Mouse (Mus musculus) limb, embryonic 13.5 days (tissue): ENCODE results near the gene Cyth1. TPM values are rescaled to one million over a fixed set of nuclear protein-coding genes. Genes with fewer than 3 reads are reported as not detected.

Experiments
- ATAC-seq: fragments of 200-750 bp; cut with Nextera tagmentation; 2 replicates; pipeline ENCODE4 v1.8.0; 2017; ENCODE audit warnings: low read depth, moderate number of reproducible peaks, moderate TSS enrichment; ENCODE audit not compliant: low FRiP score
- H3K27ac ChIP-seq: fragments of 300-500 bp; sonication (generic); 2 replicates; pipeline ENCODE4 v1.5.1; 2015; ENCODE audit warnings: inconsistent platforms, mild to moderate bottlenecking, moderate library complexity
- H3K27me3 ChIP-seq: fragments of 300-500 bp; sonication (generic); 2 replicates; pipeline ENCODE4 v1.6.1; 2015; ENCODE audit warnings: mild to moderate bottlenecking, inconsistent platforms
- H3K36me3 ChIP-seq: fragments of 300-500 bp; sonication (generic); 2 replicates; pipeline ENCODE4 v1.6.1; 2015; ENCODE audit warnings: inconsistent platforms, mild to moderate bottlenecking, moderate library complexity
- H3K4me1 ChIP-seq: fragments of 300-500 bp; sonication (generic); 2 replicates; pipeline ENCODE4 v1.6.1; 2015; ENCODE audit warnings: inconsistent platforms
- H3K4me2 ChIP-seq: fragments of 300-500 bp; sonication (generic); replicated peaks from 2 replicates; pipeline ENCODE4 v1.6.1; 2015; ENCODE audit warnings: inconsistent platforms, mild to moderate bottlenecking, moderate library complexity
- H3K4me3 ChIP-seq: fragments of 300-500 bp; sonication (generic); 2 replicates; pipeline ENCODE4 v1.5.1; 2015; ENCODE audit warnings: moderate library complexity, mild to moderate bottlenecking, inconsistent platforms
- H3K9ac ChIP-seq: fragments of 300-500 bp; sonication (generic); 2 replicates; pipeline ENCODE4 v1.6.1; 2015; ENCODE audit warnings: mild to moderate bottlenecking, inconsistent platforms
- H3K9me3 ChIP-seq: fragments of 300-500 bp; sonication (generic); 2 replicates; pipeline ENCODE4 v1.6.1; 2016; ENCODE audit warnings: inconsistent platforms
- WGBS: fragments of 180-500 bp; shearing (Covaris S2); methylation state at CpG from one replicate; pipeline ENCODE4 v1.1.7; 2015; 5-methylcytosine and 5-hydroxymethylcytosine counted together
- polyA plus RNA-seq: library from polyadenylated mRNA; unstranded; fragments of >200 nt; fragmentation: Nextera tagmentation; extraction: Ambion mirVana; gene quantifications from 2 replicates; pipeline ENCODE4 v1.2.1, GENCODE M21; 2015

Gene Cyth1
- polyA plus RNA-seq, 1 experiment from 2014 or later, result 15.9 TPM

DNA sequence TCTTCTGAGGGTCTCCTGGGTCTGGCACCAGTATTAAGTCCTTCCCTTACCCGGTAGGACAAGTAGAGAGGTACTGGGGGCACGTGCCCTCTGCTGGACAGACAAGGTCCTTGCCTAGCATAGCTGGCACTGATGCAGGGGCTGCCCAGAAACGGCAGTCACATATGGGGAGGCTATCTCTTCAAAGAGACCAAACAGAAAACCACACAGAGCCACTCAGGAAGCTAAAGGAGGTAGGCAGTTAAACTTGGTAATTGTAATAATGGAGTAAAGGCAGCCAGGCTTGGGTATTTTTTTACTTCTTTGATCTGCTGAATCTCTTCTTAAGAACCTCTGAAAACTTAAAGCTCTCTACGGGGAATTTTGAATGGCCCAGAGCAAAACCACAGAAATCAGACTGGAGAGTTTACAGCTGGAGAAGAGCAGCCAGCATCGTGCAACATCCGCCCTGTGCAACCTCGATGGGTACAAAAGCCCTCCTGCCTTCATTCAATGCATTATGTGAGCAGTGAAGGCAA is 16.0 kb downstream of the Cyth1 start:
- H3K9me3 ChIP-seq, result no peaks in the 10 kb centered on the region
- H3K27ac ChIP-seq, result no peak overlapping the region
- H3K27me3 ChIP-seq, result no peaks in the 10 kb centered on the region
- H3K4me1 ChIP-seq, result peaks cover 37% of the 10 kb centered on the region
- WGBS, result 34% methylated on average over 7 of the region's 7 CpGs
- no peaks in the 10 kb centered on the region for H3K36me3 ChIP-seq
- no peak overlapping the region for H3K9ac ChIP-seq
- H3K4me2 ChIP-seq, result no peak overlapping the region
- H3K4me3 ChIP-seq, result no peak overlapping the region
- ATAC-seq, result no peak

DNA sequence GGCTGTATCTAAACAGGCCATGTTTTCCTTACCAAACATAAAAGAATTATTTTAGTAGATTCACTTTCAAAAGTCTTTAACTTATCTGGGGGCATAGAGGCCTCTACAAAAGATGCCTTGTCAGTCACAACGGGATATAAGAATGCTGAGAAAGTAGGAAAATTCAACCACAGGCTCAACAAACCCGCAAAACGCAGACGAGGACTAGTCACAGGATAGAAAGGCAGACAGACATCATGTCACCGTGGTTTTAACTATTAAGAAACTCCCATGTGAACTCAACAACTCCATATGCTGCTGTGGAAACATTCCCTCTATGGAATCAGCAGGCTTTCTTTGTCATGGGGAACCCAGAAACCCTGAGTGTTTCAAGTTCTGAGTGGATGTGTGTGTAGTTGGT is 18.5 kb downstream of the Cyth1 start:
- Histone ChIP-seq H3K4me1 (peaks cover 45% of the 10 kb centered on the region), H3K36me3 (no peaks in the 10 kb centered on the region), H3K27me3 (no peaks in the 10 kb centered on the region), H3K9ac (no peak overlapping the region), H3K27ac (no peak overlapping the region), H3K4me3 (no peak overlapping the region), H3K4me2 (no peak overlapping the region), H3K9me3 (no peaks in the 10 kb centered on the region)
- 78% methylated on average over 5 of the region's 5 CpGs for WGBS
- no peak for ATAC-seq

- Histone ChIP-seq H3K27me3 (no peaks in the 10 kb centered on the region), H3K9me3 (no peaks in the 10 kb centered on the region), H3K4me2 (no peak overlapping the region), H3K36me3 (no peaks in the 10 kb centered on the region; the same call in 1 of the 2 replicates), H3K9ac (no peak overlapping the region), H3K4me3 (no peak overlapping the region), H3K4me1 (peaks cover 43% of the 10 kb centered on the region), H3K27ac (no peak overlapping the region)
- WGBS, result 68% methylated on average over 7 of the region's 7 CpGs
- ATAC-seq, result no peak
Measured at GRCm38 (mm10) chr11:118227650-118228049, 20.7 kb downstream of the Cyth1 start.

- H3K36me3 ChIP-seq, result no peaks in the 10 kb centered on the region; the same call in 1 of the 2 replicates
- no peak overlapping the region for H3K27ac ChIP-seq
- H3K9ac ChIP-seq, result no peak overlapping the region
- H3K4me2 ChIP-seq, result no peak overlapping the region
- ATAC-seq, result no peak
- peaks cover 39% of the 10 kb centered on the region for H3K4me1 ChIP-seq
- H3K4me3 ChIP-seq, result no peak overlapping the region
- no peaks in the 10 kb centered on the region for H3K27me3 ChIP-seq
- no peaks in the 10 kb centered on the region for H3K9me3 ChIP-seq
- 88% methylated on average over 7 of the region's 7 CpGs for WGBS
Measured at GRCm38 (mm10) chr11:118226850-118227249, 21.5 kb downstream of the Cyth1 start.

DNA sequence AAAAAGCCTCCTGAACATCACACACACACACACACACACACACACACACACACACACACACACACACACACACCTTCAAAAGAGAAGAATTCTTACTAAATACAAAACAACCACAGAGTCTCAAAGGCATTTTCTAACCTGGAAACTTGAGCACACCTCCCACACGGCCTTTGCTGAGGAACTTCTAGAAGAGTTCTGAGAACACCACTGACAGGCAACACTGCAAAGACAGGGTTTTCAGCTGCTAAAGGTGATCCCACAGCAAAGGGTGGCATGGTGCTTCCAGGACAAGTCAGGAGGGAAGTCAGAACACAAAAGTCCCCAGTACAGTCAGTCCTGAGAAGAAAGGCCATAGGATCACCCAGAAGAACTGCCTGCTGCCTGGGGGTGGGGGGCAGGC is 22.5 kb downstream of the Cyth1 start:
- H3K27ac ChIP-seq, result peak overlapping the region; percentile 55; the same call in 1 of the 2 replicates
- no peak for ATAC-seq
- 50% methylated on average over 1 of the region's 1 CpGs for WGBS

DNA sequence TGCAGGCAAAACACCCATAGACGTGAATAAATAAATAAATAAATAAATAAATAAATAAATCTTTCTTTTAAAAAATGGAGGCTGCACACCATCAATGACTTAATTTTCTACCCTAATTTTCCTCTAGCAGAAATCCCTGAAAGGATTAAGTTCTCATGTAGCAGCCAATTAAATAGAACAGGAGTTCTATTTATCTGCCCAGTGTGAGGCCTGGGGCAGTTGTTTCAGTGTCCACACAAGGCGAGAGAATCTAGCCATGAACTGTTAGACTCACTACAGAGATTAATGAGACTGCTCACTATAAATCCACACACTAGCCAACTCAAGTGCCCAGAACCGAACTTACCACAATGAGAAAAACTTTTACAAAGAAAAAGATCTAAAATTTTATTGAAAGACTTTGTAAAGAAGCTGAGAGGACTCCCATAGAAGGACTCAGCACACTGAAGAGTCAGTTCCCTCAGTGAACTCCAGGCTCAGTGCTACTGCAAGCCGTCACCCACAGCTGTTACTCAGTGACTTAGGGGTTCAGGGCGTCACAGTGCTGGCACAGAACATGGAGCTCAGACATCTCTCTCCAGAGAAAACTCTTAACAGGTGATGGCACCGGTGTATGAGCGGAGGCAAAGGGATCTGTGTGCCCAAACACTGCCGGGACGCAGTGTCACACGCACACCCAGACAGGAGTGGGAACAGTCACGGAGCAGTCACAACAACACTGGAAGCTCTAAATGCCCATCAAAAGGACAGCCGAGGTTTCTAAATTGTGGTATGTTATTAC is 23.1 kb downstream of the Cyth1 start:
- Histone ChIP-seq H3K4me1 (peaks cover 44% of the 10 kb centered on the region), H3K27ac (peak overlapping the region; percentile 80), H3K27me3 (no peaks in the 10 kb centered on the region), H3K9me3 (no peaks in the 10 kb centered on the region), H3K9ac (no peak overlapping the region), H3K4me2 (no peak overlapping the region), H3K4me3 (no peak overlapping the region), H3K36me3 (no peaks in the 10 kb centered on the region; the same call in 1 of the 2 replicates)
- no peak for ATAC-seq
- 63% methylated on average over 12 of the region's 12 CpGs for WGBS

More for the DNA sequence above, 22.5 kb downstream of the Cyth1 start:
- Histone ChIP-seq H3K9me3 (no peaks in the 10 kb centered on the region), H3K27me3 (no peaks in the 10 kb centered on the region), H3K36me3 (no peaks in the 10 kb centered on the region; the same call in 1 of the 2 replicates), H3K4me2 (no peak overlapping the region), H3K4me1 (peaks cover 47% of the 10 kb centered on the region), H3K9ac (no peak overlapping the region), H3K4me3 (no peak overlapping the region)

- 85% methylated on average over 10 of the region's 10 CpGs for WGBS
- H3K4me1 ChIP-seq, result peaks cover 40% of the 10 kb centered on the region
Measured at GRCm38 (mm10) chr11:118223416-118224067, 24.9 kb downstream of the Cyth1 start.

GRCm38 (mm10) chr11:118222917-118223316 is 25.5 kb downstream of the Cyth1 start:
- H3K4me3 ChIP-seq, result no peak overlapping the region
- no peak overlapping the region for H3K27ac ChIP-seq
- ATAC-seq, result no peak
- no peak overlapping the region for H3K4me2 ChIP-seq
- WGBS, result 89% methylated on average over 5 of the region's 5 CpGs
- no peak overlapping the region for H3K9ac ChIP-seq
- H3K9me3 ChIP-seq, result no peaks in the 10 kb centered on the region
- no peaks in the 10 kb centered on the region; the same call in 1 of the 2 replicates for H3K36me3 ChIP-seq
- peaks cover 40% of the 10 kb centered on the region for H3K4me1 ChIP-seq
- no peaks in the 10 kb centered on the region for H3K27me3 ChIP-seq

More at GRCm38 (mm10) chr11:118223416-118224067, 24.9 kb downstream of the Cyth1 start:
- no peak overlapping the region for H3K9ac ChIP-seq
- no peaks in the 10 kb centered on the region for H3K9me3 ChIP-seq
- H3K4me3 ChIP-seq, result no peak overlapping the region
- H3K27me3 ChIP-seq, result no peaks in the 10 kb centered on the region
- H3K27ac ChIP-seq, result no peak overlapping the region
- no peak for ATAC-seq
- no peak overlapping the region for H3K4me2 ChIP-seq
- H3K36me3 ChIP-seq, result no peaks in the 10 kb centered on the region; the same call in 1 of the 2 replicates

DNA sequence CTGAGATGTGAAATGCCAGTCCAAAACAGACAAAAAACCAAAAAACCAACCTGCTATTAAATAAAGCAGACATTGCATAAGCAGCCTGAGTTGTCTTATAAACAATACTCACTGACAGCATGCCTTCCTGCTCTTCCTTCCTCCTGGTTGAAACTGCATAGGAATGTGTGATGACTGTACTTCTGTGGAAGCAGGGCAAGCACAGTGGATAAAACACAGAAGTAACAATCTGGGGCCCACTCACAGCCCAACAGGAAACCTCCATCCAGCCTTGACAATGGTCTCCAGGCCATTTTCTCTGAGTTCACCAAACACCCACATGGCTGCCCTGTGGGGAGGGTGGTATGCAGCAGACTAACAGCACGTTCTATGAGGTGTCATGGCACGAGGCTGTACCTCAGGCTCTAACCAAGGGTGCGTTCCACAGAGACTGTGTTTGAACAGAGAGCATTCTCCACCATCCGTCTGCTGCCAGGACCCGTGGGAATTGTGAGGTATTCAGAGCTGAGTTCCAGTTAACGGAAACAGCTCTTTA is 26.0 kb downstream of the Cyth1 start:
- 62% methylated on average over 6 of the region's 6 CpGs for WGBS
- H3K9ac ChIP-seq, result no peak overlapping the region
- ATAC-seq, result no peak

DNA sequence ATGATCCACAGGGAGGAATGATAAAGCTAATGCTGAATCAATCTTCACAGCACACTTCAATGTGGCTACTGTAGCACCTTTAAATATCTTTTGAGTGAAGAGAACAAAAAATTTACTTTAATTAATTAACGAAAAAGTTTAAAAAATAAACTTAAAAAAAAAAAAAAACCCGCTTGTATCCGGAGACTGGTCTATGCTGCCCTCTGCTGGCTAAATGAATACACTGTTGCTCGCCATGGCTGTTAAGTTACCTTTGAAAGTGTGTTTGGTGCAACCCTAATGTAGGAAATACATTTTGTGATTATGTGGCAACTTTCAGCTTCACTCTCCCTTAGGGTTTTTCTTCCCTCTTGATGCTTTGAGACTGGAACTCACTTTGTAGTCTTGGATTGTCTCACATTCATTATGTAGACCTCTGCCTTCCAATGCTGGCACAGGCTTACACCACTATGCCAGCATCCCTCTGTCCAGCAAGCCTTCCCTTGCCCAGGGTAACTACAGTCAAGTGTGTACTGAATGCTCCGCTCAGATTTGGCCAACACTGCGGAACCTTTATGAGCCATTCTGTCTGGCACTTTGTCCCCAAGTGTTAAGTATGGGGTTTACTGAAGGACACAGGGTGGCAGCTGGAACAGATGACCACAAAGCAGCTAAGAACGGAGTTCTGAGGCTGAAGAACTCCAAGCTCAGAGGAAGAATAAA is 27.7 kb downstream of the Cyth1 start:
- no peak for ATAC-seq
- 15% methylated on average over 7 of the region's 7 CpGs for WGBS
- no peak overlapping the region for H3K4me3 ChIP-seq
- H3K27me3 ChIP-seq, result no peaks in the 10 kb centered on the region
- H3K4me1 ChIP-seq, result peaks cover 33% of the 10 kb centered on the region
- no peaks in the 10 kb centered on the region for H3K9me3 ChIP-seq
- H3K4me2 ChIP-seq, result no peak overlapping the region
- H3K27ac ChIP-seq, result no peak overlapping the region
- no peak overlapping the region for H3K9ac ChIP-seq
- H3K36me3 ChIP-seq, result no peaks in the 10 kb centered on the region; the same call in 1 of the 2 replicates

More for the DNA sequence above, 26.0 kb downstream of the Cyth1 start:
- Histone ChIP-seq H3K4me1 (peaks cover 40% of the 10 kb centered on the region), H3K27me3 (no peaks in the 10 kb centered on the region), H3K27ac (no peak overlapping the region), H3K9me3 (no peaks in the 10 kb centered on the region), H3K4me2 (no peak overlapping the region), H3K36me3 (no peaks in the 10 kb centered on the region; the same call in 1 of the 2 replicates), H3K4me3 (no peak overlapping the region)

DNA sequence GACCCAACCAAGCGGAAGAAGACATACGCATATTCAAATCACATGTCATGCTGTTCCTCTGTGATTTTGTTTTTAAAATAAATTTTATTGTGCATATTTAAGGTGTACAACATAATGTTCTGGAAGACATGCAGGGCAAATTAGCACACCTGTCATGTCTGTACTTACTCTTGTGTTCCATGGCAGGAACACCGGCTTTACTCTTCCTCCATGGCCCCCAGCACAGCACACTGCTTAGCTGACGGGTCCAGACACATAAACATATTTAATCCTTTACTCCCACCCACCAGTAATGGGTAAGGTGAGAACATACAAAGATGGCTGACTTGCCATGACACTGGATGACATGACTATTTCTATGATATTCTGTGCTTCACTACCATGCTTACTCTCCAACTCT is 29.3 kb downstream of the Cyth1 start:
- Histone ChIP-seq H3K9me3 (no peaks in the 10 kb centered on the region), H3K27ac (no peak overlapping the region), H3K36me3 (no peaks in the 10 kb centered on the region; the same call in 1 of the 2 replicates), H3K4me1 (peaks cover 36% of the 10 kb centered on the region), H3K9ac (no peak overlapping the region), H3K27me3 (no peaks in the 10 kb centered on the region), H3K4me2 (no peak overlapping the region), H3K4me3 (no peak overlapping the region)
- WGBS, result 88% methylated on average over 4 of the region's 4 CpGs
- ATAC-seq, result no peak
